14 mouse cellular contexts compared by ENCODE assay signal in the genomic region with DNA sequence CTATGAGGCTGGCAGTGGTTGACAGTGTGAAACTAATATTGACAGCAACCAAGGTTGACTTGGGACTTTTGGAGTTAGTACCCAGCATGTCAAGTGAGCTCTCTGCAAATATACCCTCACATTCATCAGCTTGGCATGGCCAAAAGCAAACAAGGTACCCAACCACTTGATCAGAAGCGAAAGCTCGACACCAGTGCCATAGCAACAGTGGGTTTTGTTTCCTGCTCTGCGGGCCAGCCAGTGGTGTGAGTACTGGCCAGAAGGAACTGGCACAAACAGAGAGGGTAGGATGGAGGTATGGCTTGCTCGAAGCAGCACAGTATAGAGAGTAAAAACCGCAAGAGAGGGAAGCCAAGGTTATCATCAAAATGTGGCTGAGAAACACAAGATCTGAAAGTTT.
"Had no signal": no experiment of that assay in that cellular context is flagged by ENCODE, and none has a peak within 500 bp of the region (broad histone marks: within the 10 kb centered on the region; RNA-seq: fewer than 3 reads in every experiment).

No protein-coding gene starts in this region.

- H3K4me1 ChIP-seq: limb, embryonic 12.5 days; midbrain, embryonic 12.5 days had no signal

- H3K9ac ChIP-seq: limb, embryonic 12.5 days; liver, embryonic 14.5 days; midbrain, embryonic 12.5 days had no signal

- H3K36me3 ChIP-seq: limb, embryonic 12.5 days; midbrain, embryonic 12.5 days had no signal

- DNase-seq: kidney, adult 11 months; kidney, postnatal 10 days; kidney, postnatal 4 days; liver; lung, adult 2 months; lung, postnatal 36 days; right cerebral cortex, postnatal 25 days; thymus, adult 18-20 months; thymus, postnatal 25 days had no signal

- H3K27me3 ChIP-seq: limb, embryonic 12.5 days; midbrain, embryonic 12.5 days had no signal

- H3K27ac ChIP-seq: left cerebral cortex, adult 2 months; limb, embryonic 12.5 days; liver, embryonic 14.5 days; midbrain, embryonic 12.5 days had no signal

- H3K4me2 ChIP-seq: limb, embryonic 12.5 days; midbrain, embryonic 12.5 days had no signal

- H3K9me3 ChIP-seq: midbrain, embryonic 12.5 days had no signal

- H3K4me3 ChIP-seq: left cerebral cortex, adult 2 months; limb, embryonic 12.5 days; megakaryocyte, embryonic 14.5 days; midbrain, embryonic 12.5 days had no signal
